Mouse (Mus musculus): ENCODE measurements around the gene Krtap31-1. TPM values are rescaled to one million over a fixed set of nuclear protein-coding genes. Genes with fewer than 3 reads are reported as not detected.

The Krtap31-1 gene
- polyA plus RNA-seq, 1 experiment from 2014 or later = not detected

Other genes starting within 250 kb of the Krtap31-1 start
- not detected in 2 replicates for gene Gm11563, start 249.0 kb upstream of the Krtap31-1 start, polyA plus RNA-seq (2014; fragmentation: Nextera tagmentation; extraction: Ambion mirVana)
- not detected in 2 replicates for gene Krtap4-6, start 242.0 kb upstream of the Krtap31-1 start, polyA plus RNA-seq (2014; fragmentation: Nextera tagmentation; extraction: Ambion mirVana)
- not detected in 2 replicates for gene Gm14190, start 217.2 kb upstream of the Krtap31-1 start, polyA plus RNA-seq (2014; fragmentation: Nextera tagmentation; extraction: Ambion mirVana)
- gene Gm14180, start 173.6 kb upstream of the Krtap31-1 start, polyA plus RNA-seq (2014; fragmentation: Nextera tagmentation; extraction: Ambion mirVana) = not detected in 2 replicates
- gene Gm11595, start 135.0 kb upstream of the Krtap31-1 start, polyA plus RNA-seq (2014; fragmentation: Nextera tagmentation; extraction: Ambion mirVana) = not detected in 2 replicates
- not detected in 2 replicates for gene Krtap4-8, start 127.2 kb upstream of the Krtap31-1 start, polyA plus RNA-seq (2014; fragmentation: Nextera tagmentation; extraction: Ambion mirVana)
- gene Krtap4-9, start 122.7 kb upstream of the Krtap31-1 start, polyA plus RNA-seq (2014; fragmentation: Nextera tagmentation; extraction: Ambion mirVana) = not detected in 2 replicates
- not detected in 2 replicates for gene Gm11596, start 114.5 kb upstream of the Krtap31-1 start, polyA plus RNA-seq (2014; fragmentation: Nextera tagmentation; extraction: Ambion mirVana)
- not detected in 2 replicates for gene Gm11569, start 109.0 kb upstream of the Krtap31-1 start, polyA plus RNA-seq (2014; fragmentation: Nextera tagmentation; extraction: Ambion mirVana)
- gene Gm11554, start 103.5 kb upstream of the Krtap31-1 start, polyA plus RNA-seq (2014; fragmentation: Nextera tagmentation; extraction: Ambion mirVana) = not detected in 2 replicates
- not detected in 2 replicates for gene Krtap4-13, start 98.0 kb upstream of the Krtap31-1 start, polyA plus RNA-seq (2014; fragmentation: Nextera tagmentation; extraction: Ambion mirVana)
- gene Gm11564, start 92.3 kb upstream of the Krtap31-1 start, polyA plus RNA-seq (2014; fragmentation: Nextera tagmentation; extraction: Ambion mirVana) = not detected in 2 replicates
- gene 2300003K06Rik, start 69.9 kb upstream of the Krtap31-1 start, polyA plus RNA-seq (2014; fragmentation: Nextera tagmentation; extraction: Ambion mirVana) = not detected in 2 replicates
- gene Krtap4-16, start 56.3 kb upstream of the Krtap31-1 start, polyA plus RNA-seq (2014; fragmentation: Nextera tagmentation; extraction: Ambion mirVana) = not detected in 2 replicates
- gene Gm11568, start 50.0 kb upstream of the Krtap31-1 start, polyA plus RNA-seq (2014; fragmentation: Nextera tagmentation; extraction: Ambion mirVana) = not detected in 2 replicates
- not detected in 2 replicates for gene Gm11559, start 43.4 kb upstream of the Krtap31-1 start, polyA plus RNA-seq (2014; fragmentation: Nextera tagmentation; extraction: Ambion mirVana)
- gene Krtap9-1, start 34.5 kb upstream of the Krtap31-1 start, polyA plus RNA-seq (2014; fragmentation: Nextera tagmentation; extraction: Ambion mirVana) = not detected in 2 replicates
- gene Gm11567, start 28.7 kb upstream of the Krtap31-1 start, polyA plus RNA-seq (2014; fragmentation: Nextera tagmentation; extraction: Ambion mirVana) = not detected in 2 replicates
- not detected in 2 replicates for gene Gm11565, start 6.8 kb downstream of the Krtap31-1 start, polyA plus RNA-seq (2014; fragmentation: Nextera tagmentation; extraction: Ambion mirVana)
- not detected in 2 replicates for gene Krtap31-2, start 28.4 kb downstream of the Krtap31-1 start, polyA plus RNA-seq (2014; fragmentation: Nextera tagmentation; extraction: Ambion mirVana)
- not detected in 2 replicates for gene Krtap9-5, start 40.6 kb downstream of the Krtap31-1 start, polyA plus RNA-seq (2014; fragmentation: Nextera tagmentation; extraction: Ambion mirVana)
- gene Krtap29-1, start 71.1 kb downstream of the Krtap31-1 start, polyA plus RNA-seq (2014; fragmentation: Nextera tagmentation; extraction: Ambion mirVana) = not detected in 2 replicates
- gene Krtap16-1, start 78.7 kb downstream of the Krtap31-1 start, polyA plus RNA-seq (2014; fragmentation: Nextera tagmentation; extraction: Ambion mirVana) = 0.09 TPM in 1 of 2 replicates, not detected in the other
- gene Krtap17-1, start 86.1 kb downstream of the Krtap31-1 start, polyA plus RNA-seq (2014; fragmentation: Nextera tagmentation; extraction: Ambion mirVana) = 0.30 TPM in 1 of 2 replicates, not detected in the other
- gene Krt33a, start 108.3 kb downstream of the Krtap31-1 start, polyA plus RNA-seq (2014; fragmentation: Nextera tagmentation; extraction: Ambion mirVana) = not detected in 2 replicates
- gene Krt33b, start 121.9 kb downstream of the Krtap31-1 start, polyA plus RNA-seq (2014; fragmentation: Nextera tagmentation; extraction: Ambion mirVana) = not detected in 2 replicates
- not detected in 2 replicates for gene Krt34, start 133.6 kb downstream of the Krtap31-1 start, polyA plus RNA-seq (2014; fragmentation: Nextera tagmentation; extraction: Ambion mirVana)
- gene Krt31, start 142.6 kb downstream of the Krtap31-1 start, polyA plus RNA-seq (2014; fragmentation: Nextera tagmentation; extraction: Ambion mirVana) = not detected in 2 replicates
- not detected in 2 replicates for gene Krt32, start 180.3 kb downstream of the Krtap31-1 start, polyA plus RNA-seq (2014; fragmentation: Nextera tagmentation; extraction: Ambion mirVana)
- gene Krt35, start 188.3 kb downstream of the Krtap31-1 start, polyA plus RNA-seq (2014; fragmentation: Nextera tagmentation; extraction: Ambion mirVana) = not detected in 2 replicates
- gene Krt36, start 197.7 kb downstream of the Krtap31-1 start, polyA plus RNA-seq (2014; fragmentation: Nextera tagmentation; extraction: Ambion mirVana) = not detected in 2 replicates
- not detected in 2 replicates for gene Krt13, start 213.6 kb downstream of the Krtap31-1 start, polyA plus RNA-seq (2014; fragmentation: Nextera tagmentation; extraction: Ambion mirVana)
- gene Krt15, start 228.0 kb downstream of the Krtap31-1 start, polyA plus RNA-seq (2014; fragmentation: Nextera tagmentation; extraction: Ambion mirVana) = 0.17 and 0.22 TPM in 2 replicates
- gene Krt19, start 240.7 kb downstream of the Krtap31-1 start, polyA plus RNA-seq (2014; fragmentation: Nextera tagmentation; extraction: Ambion mirVana) = 0.22 and 1.2 TPM in 2 replicates